Mouse (Mus musculus): ENCODE results near the gene Cdan1. TPM values are rescaled to one million over a fixed set of nuclear protein-coding genes. Genes with fewer than 3 reads are reported as not detected.
A peak's percentile ranks its signal among the peaks of the same experiment; 100 is the strongest.

Cdan1 gene
- polyA plus RNA-seq, 1 experiment from 2014 or later: 4.3 TPM

DNA sequence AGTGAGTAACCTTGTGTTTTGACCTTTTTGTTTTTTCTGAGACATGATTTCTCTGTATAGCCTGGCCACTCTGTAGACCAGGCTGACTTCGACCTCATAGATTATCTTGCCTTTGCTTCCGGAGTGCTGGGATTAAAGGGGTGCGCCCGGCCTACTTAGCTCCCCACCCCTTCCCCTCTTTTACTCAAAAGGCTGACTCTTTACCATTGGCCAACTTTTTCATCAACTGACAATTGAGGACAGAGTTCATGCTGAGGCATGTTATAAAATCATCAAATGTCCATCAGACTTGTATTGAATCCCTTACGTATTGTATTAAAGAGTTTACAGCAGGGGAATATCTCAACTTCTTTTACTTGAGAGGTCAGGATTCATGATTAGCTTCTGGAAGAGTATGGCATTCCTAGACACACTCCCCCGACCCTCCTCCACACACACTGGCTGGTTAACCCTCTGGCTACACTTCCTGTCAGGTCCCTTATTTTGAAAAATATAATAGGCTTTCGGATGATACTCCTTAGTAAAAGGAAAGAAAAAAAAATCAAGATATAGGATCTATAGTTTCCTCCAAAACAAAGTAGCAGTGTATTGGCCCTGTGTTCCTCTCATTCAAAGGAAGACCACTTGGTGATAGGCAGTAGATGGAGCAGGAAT is 117.9 kb downstream of the Cdan1 start:
- Histone ChIP-seq H3K4me1 (replicated peaks) (peaks cover 31% of the 10 kb centered on the region), H3K4me3 (peak overlapping the region; percentile 82), H3K27me3 (no peaks in the 10 kb centered on the region), H3K9ac (peak overlapping the region; percentile 85), H3K4me2 (peak overlapping the region; percentile 83), H3K9me3 (replicated peaks) (no peaks in the 10 kb centered on the region), H3K27ac (peak overlapping the region; percentile 97), H3K36me3 (peaks cover 18% of the 10 kb centered on the region)
- no peak for ATAC-seq (replicated peaks; ENCODE audit: insufficient number of reproducible peaks, insufficient read depth, low FRiP score, low read depth)
- 29% methylated on average over 7 of the region's 7 CpGs for WGBS

DNA sequence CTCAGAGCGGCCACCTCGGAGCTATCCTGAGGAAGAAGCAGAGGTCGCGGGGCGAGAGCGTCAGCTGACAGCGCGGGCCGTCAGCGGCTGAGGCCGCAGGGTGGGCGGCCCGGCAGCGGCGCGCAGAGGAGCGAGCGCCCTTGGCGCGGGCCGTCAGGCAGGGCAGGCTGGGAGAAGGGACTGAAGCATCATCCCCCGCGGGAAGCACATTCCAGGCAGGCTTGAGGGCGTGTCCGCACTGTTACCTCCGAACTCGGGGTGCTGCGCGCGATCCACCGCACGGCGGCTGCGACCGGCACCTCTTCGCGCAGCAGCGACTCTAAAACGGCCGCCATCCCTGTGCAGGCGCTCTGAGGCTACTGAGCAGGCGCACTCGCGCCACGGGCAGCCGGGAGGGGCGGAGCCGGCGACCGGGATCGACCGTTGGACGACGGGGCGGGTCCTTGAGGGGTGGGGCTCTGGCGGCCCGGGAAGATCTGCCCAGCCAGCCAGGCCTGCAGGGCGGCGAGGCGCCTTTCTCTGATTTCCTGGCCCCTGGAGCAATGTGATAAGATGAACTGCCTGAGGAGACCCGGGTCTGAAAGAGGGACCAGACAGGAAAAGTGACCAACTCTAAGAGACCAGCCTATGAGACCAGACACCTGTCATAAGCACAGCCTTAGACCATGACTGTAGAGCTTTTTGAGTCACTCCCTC is 118.6 kb downstream of the Cdan1 start:
- Histone ChIP-seq H3K27me3 (no peaks in the 10 kb centered on the region), H3K4me2 (peak overlapping the region; percentile 83), H3K27ac (peak overlapping the region; percentile 97), H3K9me3 (replicated peaks) (no peaks in the 10 kb centered on the region), H3K4me1 (replicated peaks) (peaks cover 31% of the 10 kb centered on the region), H3K9ac (peak overlapping the region; percentile 85), H3K4me3 (peak overlapping the region; percentile 82), H3K36me3 (peaks cover 25% of the 10 kb centered on the region)
- WGBS: under 1% methylated on average over 61 of the region's 61 CpGs
- ATAC-seq (replicated peaks; ENCODE audit: insufficient number of reproducible peaks, insufficient read depth, low FRiP score, low read depth): peak; percentile 96

DNA sequence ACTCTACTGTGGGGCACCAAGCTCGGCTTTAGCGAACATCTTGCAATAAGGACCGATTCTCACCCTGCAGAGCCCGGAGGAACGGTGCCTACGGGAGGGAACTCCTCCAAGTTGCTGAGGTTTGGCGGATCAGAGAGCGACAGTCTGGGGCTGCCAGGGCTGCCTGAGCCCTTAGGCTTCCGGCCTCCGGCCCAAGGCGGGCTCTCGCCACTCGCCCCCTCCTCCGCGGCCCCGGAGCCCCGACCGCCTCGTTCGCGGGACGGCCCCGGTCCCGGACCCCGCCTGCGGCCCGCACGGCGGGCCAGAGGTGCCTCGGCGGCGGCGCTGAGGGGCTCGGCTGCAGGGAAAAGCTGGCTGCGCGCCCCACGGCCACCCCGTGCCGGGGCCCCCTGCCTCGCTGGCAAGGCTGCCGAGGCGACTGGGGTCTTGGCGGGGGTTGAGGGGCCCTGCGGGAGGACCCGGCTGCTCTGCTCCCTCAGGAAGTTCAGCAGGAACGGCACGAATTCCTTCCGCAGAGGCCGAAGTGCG is 119.2 kb downstream of the Cdan1 start:
- peak; percentile 37 for ATAC-seq (replicated peaks; ENCODE audit: insufficient number of reproducible peaks, insufficient read depth, low FRiP score, low read depth)
- Histone ChIP-seq H3K27ac (peak overlapping the region; percentile 97), H3K27me3 (no peaks in the 10 kb centered on the region), H3K4me1 (replicated peaks) (peaks cover 31% of the 10 kb centered on the region), H3K9me3 (replicated peaks) (no peaks in the 10 kb centered on the region), H3K36me3 (peaks cover 31% of the 10 kb centered on the region), H3K4me3 (peak overlapping the region; percentile 82), H3K4me2 (peak overlapping the region; percentile 83), H3K9ac (peak overlapping the region; percentile 85)
- under 1% methylated on average over 43 of the region's 50 CpGs for WGBS

DNA sequence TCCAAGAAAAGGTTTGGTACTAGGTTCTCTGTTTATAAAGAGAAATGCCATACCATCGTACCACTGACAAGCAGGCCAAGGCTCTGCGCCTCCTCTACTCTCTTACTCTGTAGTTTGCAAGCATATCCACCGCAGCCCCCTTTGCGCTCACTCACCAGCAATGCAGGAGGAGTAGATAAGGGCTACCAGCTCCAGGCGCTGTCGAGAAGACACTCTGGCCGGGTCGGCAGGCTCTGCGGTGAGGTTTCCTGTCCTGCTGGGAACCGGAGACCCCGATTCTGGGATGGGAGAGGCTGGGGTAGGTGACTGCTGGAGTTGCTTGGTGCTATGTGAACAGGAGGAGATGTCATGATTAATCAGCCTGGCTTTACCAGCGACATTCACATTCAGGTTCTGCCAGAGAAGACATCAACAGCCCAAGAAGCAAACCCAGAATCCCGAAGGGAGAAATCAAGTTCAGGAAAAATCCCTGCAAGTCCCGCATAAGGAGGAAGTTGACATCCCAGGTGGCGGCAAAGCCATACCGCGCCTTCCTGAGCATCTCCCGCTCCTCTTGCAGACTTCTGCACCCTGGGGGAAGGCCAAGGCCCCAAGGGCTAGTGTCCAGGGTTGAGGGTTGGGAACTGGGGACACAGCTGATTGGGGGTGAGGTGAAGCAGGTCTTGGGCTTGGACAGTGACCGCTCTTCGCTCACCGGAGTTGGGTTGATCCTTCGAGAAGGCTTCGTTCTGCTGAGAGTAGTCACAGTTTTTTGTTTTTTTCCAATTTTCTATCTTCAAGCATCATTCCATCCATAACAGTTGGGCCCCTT is 119.9 kb downstream of the Cdan1 start:
- H3K36me3 ChIP-seq: peaks cover 38% of the 10 kb centered on the region
- peak overlapping the region; percentile 85 for H3K9ac ChIP-seq
- WGBS: 2% methylated on average over 23 of the region's 23 CpGs
- no peaks in the 10 kb centered on the region for H3K9me3 ChIP-seq (replicated peaks)
- no peak for ATAC-seq (replicated peaks; ENCODE audit: insufficient number of reproducible peaks, insufficient read depth, low FRiP score, low read depth)
- H3K4me2 ChIP-seq: peak overlapping the region; percentile 83
- H3K27ac ChIP-seq: peak overlapping the region; percentile 97; the same call in 1 of the 2 replicates
- H3K27me3 ChIP-seq: no peaks in the 10 kb centered on the region
- peaks cover 31% of the 10 kb centered on the region for H3K4me1 ChIP-seq (replicated peaks)
- peak overlapping the region; percentile 82 for H3K4me3 ChIP-seq

DNA sequence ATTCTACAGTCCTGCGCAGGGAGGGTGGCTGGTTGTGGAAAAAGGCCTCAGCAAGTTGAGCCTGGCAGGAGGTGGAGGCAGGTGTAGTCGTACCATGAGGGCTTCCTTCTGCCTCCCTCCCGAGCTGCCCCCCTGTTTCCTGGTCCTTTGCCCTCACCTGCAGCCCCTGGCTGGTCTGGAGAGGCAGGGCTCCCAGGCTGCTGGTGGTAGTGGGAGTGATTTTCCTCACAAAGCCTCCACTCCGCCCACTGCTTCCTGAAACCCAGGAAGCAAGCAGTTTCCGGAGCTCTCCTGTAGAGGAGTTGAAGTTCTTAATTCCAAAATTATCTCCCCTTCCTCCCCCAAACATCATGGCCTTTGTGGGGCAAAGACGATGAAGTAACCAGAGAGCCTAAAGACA is 125.8 kb downstream of the Cdan1 start:
- H3K9ac ChIP-seq: no peak overlapping the region
- 76% methylated on average over 6 of the region's 6 CpGs for WGBS

DNA sequence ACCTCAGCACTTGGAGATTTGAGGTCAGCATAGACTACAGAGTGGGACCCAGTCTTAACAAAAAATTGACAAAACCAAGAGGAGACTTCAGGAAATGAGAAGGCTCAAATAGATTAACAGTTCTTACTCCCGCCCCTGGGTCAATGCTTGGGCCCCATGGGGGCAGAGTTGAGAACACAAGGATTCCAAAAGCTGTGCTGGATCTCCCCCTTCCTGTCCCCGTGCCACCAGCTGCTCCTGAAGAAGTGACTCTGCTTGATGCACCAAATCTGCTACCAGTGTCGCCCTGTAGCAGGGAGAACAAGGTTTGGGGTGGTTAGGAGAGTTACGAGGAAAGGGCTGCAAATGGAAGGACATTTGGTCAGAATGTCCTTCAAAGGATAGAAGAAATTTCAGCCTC is 126.3 kb downstream of the Cdan1 start:
- WGBS: 70% methylated on average over 4 of the region's 4 CpGs
- Histone ChIP-seq H3K9me3 (replicated peaks) (no peaks in the 10 kb centered on the region), H3K27me3 (no peaks in the 10 kb centered on the region), H3K4me2 (no peak overlapping the region), H3K9ac (no peak overlapping the region), H3K4me1 (replicated peaks) (peaks cover 20% of the 10 kb centered on the region), H3K36me3 (peaks cover 89% of the 10 kb centered on the region), H3K27ac (peak overlapping the region; percentile 23), H3K4me3 (no peak overlapping the region)
- ATAC-seq (replicated peaks; ENCODE audit: insufficient number of reproducible peaks, insufficient read depth, low FRiP score, low read depth): no peak

More for the DNA sequence above, 125.8 kb downstream of the Cdan1 start:
- Histone ChIP-seq H3K4me1 (replicated peaks) (peaks cover 25% of the 10 kb centered on the region), H3K4me3 (no peak overlapping the region), H3K27me3 (no peaks in the 10 kb centered on the region), H3K9me3 (replicated peaks) (no peaks in the 10 kb centered on the region), H3K36me3 (peaks cover 88% of the 10 kb centered on the region), H3K27ac (no peak overlapping the region), H3K4me2 (no peak overlapping the region)
- ATAC-seq (replicated peaks; ENCODE audit: insufficient number of reproducible peaks, insufficient read depth, low FRiP score, low read depth): no peak

DNA sequence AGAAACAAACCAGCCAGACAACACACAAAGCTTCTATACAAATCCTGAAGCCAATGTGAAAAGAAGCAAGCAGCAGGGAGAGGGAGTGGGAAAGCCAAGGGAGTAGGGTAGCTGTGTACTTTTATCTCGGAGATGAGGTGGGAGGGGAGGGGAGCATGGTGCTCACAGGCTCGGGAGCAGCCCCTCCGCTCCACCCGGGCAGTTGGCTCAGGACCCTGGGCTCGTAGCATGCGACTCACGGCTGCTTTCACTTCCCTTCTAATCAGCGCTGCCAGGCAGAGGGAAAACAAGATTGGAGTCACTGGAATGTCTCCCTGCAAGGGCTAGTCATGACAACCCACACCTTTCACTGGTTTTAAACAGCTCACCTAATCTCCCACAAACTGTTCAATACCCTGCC is 127.4 kb downstream of the Cdan1 start:
- 33% methylated on average over 8 of the region's 8 CpGs for WGBS
- 0 out of 2 replicates have a peak overlapping the region, but pooled peaks have one; percentile 40 for H3K27ac ChIP-seq
- no peak overlapping the region for H3K4me3 ChIP-seq
- no peak overlapping the region for H3K9ac ChIP-seq
- H3K36me3 ChIP-seq: peaks cover 91% of the 10 kb centered on the region
- H3K9me3 ChIP-seq (replicated peaks): no peaks in the 10 kb centered on the region
- H3K4me1 ChIP-seq (replicated peaks): peaks cover 16% of the 10 kb centered on the region
- ATAC-seq (replicated peaks; ENCODE audit: insufficient number of reproducible peaks, insufficient read depth, low FRiP score, low read depth): peak; percentile 44; the same call in 1 of the 2 replicates
- 0 out of 2 replicates have a peak overlapping the region, but pooled peaks have one; percentile 2 for H3K4me2 ChIP-seq
- H3K27me3 ChIP-seq: no peaks in the 10 kb centered on the region

DNA sequence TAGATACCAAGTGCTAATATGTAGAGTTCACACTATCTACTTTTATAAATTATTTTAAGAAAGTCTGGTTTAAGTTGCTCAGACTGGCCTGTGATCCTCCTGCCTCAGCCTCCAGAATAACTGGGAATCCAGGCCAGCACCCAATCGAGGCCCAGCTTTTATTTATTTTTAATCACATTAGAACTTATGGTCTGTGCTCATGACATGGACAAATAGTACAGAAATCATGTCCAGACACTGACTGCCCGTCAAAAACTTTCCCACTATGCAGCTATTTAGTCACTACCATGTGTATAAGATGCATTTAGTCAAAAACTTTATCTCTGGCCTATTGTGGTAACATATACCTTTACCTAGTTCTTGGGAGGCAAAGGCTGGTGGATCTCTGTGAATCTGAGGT is 128.0 kb downstream of the Cdan1 start:
- Histone ChIP-seq H3K4me1 (replicated peaks) (peaks cover 16% of the 10 kb centered on the region), H3K4me3 (no peak overlapping the region), H3K27ac (0 out of 2 replicates have a peak overlapping the region, but pooled peaks have one; percentile 40), H3K9ac (no peak overlapping the region), H3K9me3 (replicated peaks) (no peaks in the 10 kb centered on the region), H3K4me2 (no peak overlapping the region), H3K36me3 (peaks cover 91% of the 10 kb centered on the region), H3K27me3 (no peaks in the 10 kb centered on the region)
- 92% methylated on average over 2 of the region's 2 CpGs for WGBS
- ATAC-seq (replicated peaks; ENCODE audit: insufficient number of reproducible peaks, insufficient read depth, low FRiP score, low read depth): no peak

DNA sequence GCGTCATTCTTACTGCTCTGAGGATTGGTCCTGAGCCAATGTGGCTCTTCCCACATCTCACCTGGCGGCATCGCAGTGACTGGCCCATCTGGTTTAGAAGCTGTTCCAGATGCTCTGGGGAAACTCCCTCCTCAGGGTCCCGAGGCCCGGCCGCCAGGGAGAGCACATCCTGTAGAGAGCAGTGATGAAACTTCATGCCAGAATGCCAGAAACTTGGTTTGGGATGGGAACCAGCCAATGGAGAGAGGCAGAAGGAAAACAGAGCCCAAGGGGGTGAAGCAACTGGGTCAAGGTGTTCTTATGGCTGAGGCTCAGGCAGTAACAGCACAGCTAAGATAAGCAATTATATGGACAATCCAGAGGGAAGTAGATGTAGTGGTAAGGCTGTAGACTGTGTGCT is 129.1 kb downstream of the Cdan1 start:
- WGBS: 87% methylated on average over 6 of the region's 6 CpGs
- no peaks in the 10 kb centered on the region for H3K27me3 ChIP-seq
- ATAC-seq (replicated peaks; ENCODE audit: insufficient number of reproducible peaks, insufficient read depth, low FRiP score, low read depth): no peak

DNA sequence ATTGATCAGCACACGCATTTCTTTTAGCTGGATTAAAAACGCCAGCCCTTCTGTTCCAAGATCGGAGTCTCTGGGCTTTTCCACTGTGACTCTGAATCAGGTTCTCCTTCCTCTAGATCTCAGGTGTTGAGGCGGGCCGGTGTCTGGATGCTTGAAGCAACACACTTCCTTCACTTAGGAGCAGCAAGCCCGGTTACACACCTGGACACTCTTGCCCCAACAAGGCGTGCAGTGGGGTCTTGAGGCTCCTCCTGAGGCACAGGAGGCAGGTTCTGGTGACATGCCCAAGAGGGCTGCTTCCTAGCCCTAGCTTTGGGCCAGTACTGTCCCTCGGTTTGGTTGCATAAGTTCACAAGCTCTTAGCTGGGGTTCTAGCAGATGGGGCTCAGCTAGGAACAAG is 131.4 kb downstream of the Cdan1 start:
- no peak overlapping the region for H3K27ac ChIP-seq
- no peak overlapping the region for H3K9ac ChIP-seq
- peaks cover 8% of the 10 kb centered on the region for H3K4me1 ChIP-seq (replicated peaks)
- no peak for ATAC-seq (replicated peaks; ENCODE audit: insufficient number of reproducible peaks, insufficient read depth, low FRiP score, low read depth)
- 95% methylated on average over 8 of the region's 8 CpGs for WGBS
- H3K36me3 ChIP-seq: peaks cover 84% of the 10 kb centered on the region
- no peaks in the 10 kb centered on the region for H3K9me3 ChIP-seq (replicated peaks)
- no peak overlapping the region for H3K4me3 ChIP-seq
- H3K27me3 ChIP-seq: no peaks in the 10 kb centered on the region
- no peak overlapping the region for H3K4me2 ChIP-seq

More for the DNA sequence above, 129.1 kb downstream of the Cdan1 start:
- Histone ChIP-seq H3K4me2 (no peak overlapping the region), H3K9ac (no peak overlapping the region), H3K4me3 (no peak overlapping the region), H3K27ac (no peak overlapping the region), H3K36me3 (peaks cover 86% of the 10 kb centered on the region), H3K9me3 (replicated peaks) (no peaks in the 10 kb centered on the region), H3K4me1 (replicated peaks) (peaks cover 16% of the 10 kb centered on the region)

DNA sequence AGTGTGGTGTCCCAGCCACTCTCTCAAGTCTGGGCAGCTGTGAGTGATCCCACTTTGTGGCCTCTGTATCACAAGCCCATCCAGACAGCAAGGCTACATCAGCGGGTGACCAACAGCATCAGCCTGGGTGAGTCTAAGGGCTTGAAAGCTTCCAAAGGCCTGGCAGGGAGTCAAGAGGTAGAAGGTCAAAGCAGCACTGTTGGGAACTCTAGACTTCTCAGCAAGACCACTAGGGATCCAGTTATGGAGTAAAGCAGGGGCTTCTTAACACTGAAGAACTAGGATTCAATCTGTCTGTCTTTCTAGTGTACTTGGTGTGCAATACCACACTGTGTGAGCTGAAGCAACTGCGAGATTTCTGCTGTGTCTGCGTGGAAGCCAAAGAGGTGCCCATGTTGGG is 136.5 kb downstream of the Cdan1 start:
- H3K4me3 ChIP-seq: no peak overlapping the region
- 93% methylated on average over 3 of the region's 3 CpGs for WGBS
- peaks cover 7% of the 10 kb centered on the region for H3K4me1 ChIP-seq (replicated peaks)
- H3K27ac ChIP-seq: no peak overlapping the region
- peaks cover 56% of the 10 kb centered on the region for H3K36me3 ChIP-seq
- no peak overlapping the region for H3K9ac ChIP-seq
- no peaks in the 10 kb centered on the region for H3K27me3 ChIP-seq
- H3K9me3 ChIP-seq (replicated peaks): no peaks in the 10 kb centered on the region
- H3K4me2 ChIP-seq: no peak overlapping the region
- no peak; the same call in 1 of the 2 replicates for ATAC-seq (replicated peaks; ENCODE audit: insufficient number of reproducible peaks, insufficient read depth, low FRiP score, low read depth)
